Mouse (Mus musculus) midbrain, embryonic 10.5 days (tissue): Measurements from ENCODE around the gene Cox11. TPM values are rescaled to one million over a fixed set of nuclear protein-coding genes. Genes with fewer than 3 reads are reported as not detected.
A peak's percentile ranks its signal among the peaks of the same experiment; 100 is the strongest.

Experiments used
- DNase-seq: peaks from one replicate; pipeline ENCODE4 v3.0.0-alpha.2; 2017; ENCODE audit warnings: low spot score
- H3K27ac ChIP-seq: fragments of 300-500 bp; sonication (generic); replicated peaks from 2 replicates; pipeline ENCODE4 v1.5.1; 2016; ENCODE audit warnings: mild to moderate bottlenecking
- H3K27me3 ChIP-seq: fragments of 300-500 bp; sonication (generic); 2 replicates; pipeline ENCODE4 v1.6.1; 2016; ENCODE audit warnings: low read depth, mild to moderate bottlenecking; ENCODE audit not compliant: poor library complexity, severe bottlenecking
- H3K36me3 ChIP-seq: fragments of 300-500 bp; sonication (generic); 2 replicates; pipeline ENCODE4 v1.6.1; 2016; ENCODE audit warnings: mild to moderate bottlenecking, moderate library complexity
- H3K4me1 ChIP-seq: fragments of 300-500 bp; sonication (generic); 2 replicates; pipeline ENCODE4 v1.6.1; 2016
- H3K4me3 ChIP-seq: fragments of 300-500 bp; sonication (generic); 2 replicates; pipeline ENCODE4 v1.5.1; 2016; ENCODE audit warnings: mild to moderate bottlenecking, moderate library complexity
- H3K9me3 ChIP-seq: fragments of 300-500 bp; sonication (generic); replicated peaks from 2 replicates; pipeline ENCODE4 v1.6.1; 2016; ENCODE audit warnings: mild to moderate bottlenecking
- WGBS: fragments of 180-500 bp; shearing (Covaris S2); methylation state at CpG from one replicate; pipeline ENCODE4 v1.1.7; 2016; 5-methylcytosine and 5-hydroxymethylcytosine counted together
- polyA plus RNA-seq: library from polyadenylated mRNA; unstranded; fragments of >200 nt; fragmentation: Nextera tagmentation; extraction: Ambion mirVana; gene quantifications from 2 replicates; pipeline ENCODE4 v1.2.1, GENCODE M21; 2016

Cox11 gene
- polyA plus RNA-seq, 1 experiment from 2014 or later = 34.7 TPM

GRCm38 (mm10) chr11:90634661-90635060 is 3.3 kb upstream of the Cox11 start:
- H3K36me3 ChIP-seq = peaks cover 18% of the 10 kb centered on the region
- H3K4me3 ChIP-seq = no peak overlapping the region
- H3K27me3 ChIP-seq = no peaks in the 10 kb centered on the region
- no peak overlapping the region for H3K27ac ChIP-seq
- H3K9me3 ChIP-seq = no peaks in the 10 kb centered on the region
- 89% methylated on average over 3 of the region's 3 CpGs for WGBS
- no peak for DNase-seq
- H3K4me1 ChIP-seq = peaks cover 21% of the 10 kb centered on the region

- H3K9me3 ChIP-seq = no peaks in the 10 kb centered on the region
- peak overlapping the region; percentile 96 for H3K27ac ChIP-seq
- no peaks in the 10 kb centered on the region for H3K27me3 ChIP-seq
- peak overlapping the region; percentile 95 for H3K4me3 ChIP-seq
- DNase-seq = no peak
- H3K4me1 ChIP-seq = peaks cover 27% of the 10 kb centered on the region
- WGBS = under 1% methylated on average over 54 of the region's 54 CpGs
- H3K36me3 ChIP-seq = peaks cover 32% of the 10 kb centered on the region
Measured at GRCm38 (mm10) chr11:90638312-90638830, 398 bp downstream of the Cox11 start.

GRCm38 (mm10) chr11:90649777-90650176 is 11.8 kb downstream of the Cox11 start:
- H3K27me3 ChIP-seq = no peaks in the 10 kb centered on the region
- H3K4me1 ChIP-seq = no peaks in the 10 kb centered on the region
- no peak overlapping the region for H3K27ac ChIP-seq
- WGBS = 97% methylated on average over 6 of the region's 6 CpGs
- peaks cover 81% of the 10 kb centered on the region for H3K36me3 ChIP-seq
- no peak for DNase-seq
- no peaks in the 10 kb centered on the region for H3K9me3 ChIP-seq
- H3K4me3 ChIP-seq = no peak overlapping the region

GRCm38 (mm10) chr11:90650231-90650885 is 12.4 kb downstream of the Cox11 start:
- WGBS = 82% methylated on average over 9 of the region's 9 CpGs
- H3K4me3 ChIP-seq = no peak overlapping the region
- no peak for DNase-seq
- H3K9me3 ChIP-seq = no peaks in the 10 kb centered on the region
- no peak overlapping the region for H3K27ac ChIP-seq
- H3K27me3 ChIP-seq = no peaks in the 10 kb centered on the region
- peaks cover 80% of the 10 kb centered on the region for H3K36me3 ChIP-seq
- no peaks in the 10 kb centered on the region for H3K4me1 ChIP-seq

- Histone ChIP-seq H3K36me3 (peaks cover 80% of the 10 kb centered on the region), H3K9me3 (no peaks in the 10 kb centered on the region), H3K27ac (no peak overlapping the region), H3K4me1 (no peaks in the 10 kb centered on the region), H3K27me3 (no peaks in the 10 kb centered on the region), H3K4me3 (no peak overlapping the region)
- no peak for DNase-seq
- 87% methylated on average over 4 of the region's 4 CpGs for WGBS
Measured at GRCm38 (mm10) chr11:90652603-90653002, 14.6 kb downstream of the Cox11 start.

- DNase-seq = no peak
- H3K36me3 ChIP-seq = peaks cover 53% of the 10 kb centered on the region
Measured at GRCm38 (mm10) chr11:90657527-90657926, 19.6 kb downstream of the Cox11 start.

GRCm38 (mm10) chr11:90660662-90661061 is 22.7 kb downstream of the Cox11 start:
- H3K9me3 ChIP-seq = no peaks in the 10 kb centered on the region
- peaks cover 29% of the 10 kb centered on the region for H3K4me1 ChIP-seq
- no peak for DNase-seq
- peaks cover 39% of the 10 kb centered on the region for H3K36me3 ChIP-seq
- no peak overlapping the region for H3K4me3 ChIP-seq
- H3K27ac ChIP-seq = no peak overlapping the region
- 93% methylated on average over 4 of the region's 4 CpGs for WGBS
- H3K27me3 ChIP-seq = no peaks in the 10 kb centered on the region

More at GRCm38 (mm10) chr11:90657527-90657926, 19.6 kb downstream of the Cox11 start:
- 83% methylated on average over 12 of the region's 12 CpGs for WGBS
- Histone ChIP-seq H3K27me3 (no peaks in the 10 kb centered on the region), H3K9me3 (no peaks in the 10 kb centered on the region), H3K27ac (no peak overlapping the region), H3K4me3 (no peak overlapping the region), H3K4me1 (no peaks in the 10 kb centered on the region)

- H3K9me3 ChIP-seq = no peaks in the 10 kb centered on the region
- H3K36me3 ChIP-seq = peaks cover 16% of the 10 kb centered on the region
- peak overlapping the region; percentile 65 for H3K27ac ChIP-seq
- H3K27me3 ChIP-seq = no peaks in the 10 kb centered on the region
- DNase-seq = no peak
- no peak overlapping the region for H3K4me3 ChIP-seq
- 82% methylated on average over 3 of the region's 3 CpGs for WGBS
- peaks cover 41% of the 10 kb centered on the region for H3K4me1 ChIP-seq
Measured at GRCm38 (mm10) chr11:90663052-90663451, 25.1 kb downstream of the Cox11 start.

GRCm38 (mm10) chr11:90663618-90664297 is 25.8 kb downstream of the Cox11 start:
- WGBS = 30% methylated on average over 5 of the region's 5 CpGs
- no peak overlapping the region for H3K4me3 ChIP-seq

GRCm38 (mm10) chr11:90664345-90664986 is 26.5 kb downstream of the Cox11 start:
- 41% methylated on average over 8 of the region's 8 CpGs for WGBS
- H3K4me1 ChIP-seq = peaks cover 41% of the 10 kb centered on the region
- peaks cover 16% of the 10 kb centered on the region for H3K36me3 ChIP-seq
- no peak overlapping the region for H3K4me3 ChIP-seq
- DNase-seq = peak; percentile 19
- peak overlapping the region; percentile 77 for H3K27ac ChIP-seq
- H3K9me3 ChIP-seq = no peaks in the 10 kb centered on the region
- no peaks in the 10 kb centered on the region for H3K27me3 ChIP-seq

More at GRCm38 (mm10) chr11:90663618-90664297, 25.8 kb downstream of the Cox11 start:
- peaks cover 41% of the 10 kb centered on the region for H3K4me1 ChIP-seq
- DNase-seq = peak; percentile 14
- H3K9me3 ChIP-seq = no peaks in the 10 kb centered on the region
- H3K36me3 ChIP-seq = peaks cover 18% of the 10 kb centered on the region
- no peaks in the 10 kb centered on the region for H3K27me3 ChIP-seq
- H3K27ac ChIP-seq = peak overlapping the region; percentile 77

GRCm38 (mm10) chr11:90665161-90665560 is 27.2 kb downstream of the Cox11 start:
- WGBS = 8% methylated on average over 6 of the region's 6 CpGs
- peak; percentile 41 for DNase-seq
- Histone ChIP-seq H3K4me3 (no peak overlapping the region), H3K9me3 (no peaks in the 10 kb centered on the region), H3K36me3 (peaks cover 23% of the 10 kb centered on the region), H3K27me3 (no peaks in the 10 kb centered on the region), H3K27ac (peak overlapping the region; percentile 77), H3K4me1 (peaks cover 41% of the 10 kb centered on the region)

- Histone ChIP-seq H3K9me3 (no peaks in the 10 kb centered on the region), H3K4me1 (peaks cover 41% of the 10 kb centered on the region), H3K36me3 (peaks cover 20% of the 10 kb centered on the region), H3K27me3 (no peaks in the 10 kb centered on the region), H3K4me3 (no peak overlapping the region), H3K27ac (peak overlapping the region; percentile 77)
- WGBS = 81% methylated on average over 3 of the region's 3 CpGs
- no peak for DNase-seq
Measured at GRCm38 (mm10) chr11:90666144-90666757, 28.3 kb downstream of the Cox11 start.
